Mouse (Mus musculus): ENCODE results near the gene Pgs1. TPM values are rescaled to one million over a fixed set of nuclear protein-coding genes. Genes with fewer than 3 reads are reported as not detected.
A peak's percentile ranks its signal among the peaks of the same experiment; 100 is the strongest.

The Pgs1 gene
- polyA plus RNA-seq, 1 experiment from 2014 or later, result 88.6 TPM

- peak; percentile 96 for DNase-seq (ENCODE audit: low spot score)
- Histone ChIP-seq H3K36me3 (ENCODE audit: insufficient read depth, low read length) (no peaks in the 10 kb centered on the region), H3K4me2 (replicated peaks; ENCODE audit: low read depth, low read length) (peak overlapping the region; percentile 72; the same call in 1 of the 2 replicates), H3K9ac (replicated peaks; ENCODE audit: low read depth) (0 out of 2 replicates have a peak overlapping the region, but pooled peaks have one; percentile 9), H3K4me1 (ENCODE audit: insufficient read depth, low read depth, low read length) (peaks cover 54% of the 10 kb centered on the region; the same call in 1 of the 2 replicates), H3K27me3 (replicated peaks; ENCODE audit: insufficient read depth, low read length) (no peaks in the 10 kb centered on the region), H3K4me3 (ENCODE audit: low read depth, low read length) (no peak overlapping the region), H3K27ac (ENCODE audit: low read length) (peak overlapping the region; percentile 90), H3K9me3 (ENCODE audit: low read length) (no peaks in the 10 kb centered on the region)
- peak; percentile 73 for ATAC-seq
- TF ChIP-seq EP300 (IDR thresholded peaks at IDR 0.05), result peak; percentile 77
- 0 out of 2 replicates have a peak, but pooled peaks have one; percentile 3 for TF ChIP-seq CTCF (IDR thresholded peaks at IDR 0.05)
- 27% methylated on average over 10 of the region's 10 CpGs for WGBS
Observed at GRCm38 (mm10) chr11:117962228-117963067, 23.6 kb upstream of the Pgs1 start.

- no peaks in the 10 kb centered on the region for H3K36me3 ChIP-seq (ENCODE audit: insufficient read depth, low read length)
- H3K27me3 ChIP-seq (replicated peaks; ENCODE audit: insufficient read depth, low read length), result no peaks in the 10 kb centered on the region
- H3K9me3 ChIP-seq (ENCODE audit: low read length), result no peaks in the 10 kb centered on the region
- H3K4me1 ChIP-seq (ENCODE audit: insufficient read depth, low read depth, low read length), result peaks cover 55% of the 10 kb centered on the region; the same call in 1 of the 2 replicates
- peak; percentile 86 for ATAC-seq
- peak overlapping the region; percentile 27 for H3K4me3 ChIP-seq (ENCODE audit: low read depth, low read length)
- H3K27ac ChIP-seq (ENCODE audit: low read length), result peak overlapping the region; percentile 90
- TF ChIP-seq EP300 (IDR thresholded peaks at IDR 0.05) (peak; percentile 71), CTCF (IDR thresholded peaks at IDR 0.05) (peak; percentile 22; the same call in 1 of the 2 replicates)
- DNase-seq (ENCODE audit: low spot score), result peak; percentile 99
- peak overlapping the region; percentile 46; the same call in 1 of the 2 replicates for H3K9ac ChIP-seq (replicated peaks; ENCODE audit: low read depth)
- H3K4me2 ChIP-seq (replicated peaks; ENCODE audit: low read depth, low read length), result peak overlapping the region; percentile 72
- under 1% methylated on average over 37 of the region's 40 CpGs for WGBS
Observed at GRCm38 (mm10) chr11:117963091-117963793, 22.9 kb upstream of the Pgs1 start.

GRCm38 (mm10) chr11:117963872-117964271, 22.2 kb upstream of the Pgs1 start:
- Histone ChIP-seq H3K9ac (replicated peaks; ENCODE audit: low read depth) (peak overlapping the region; percentile 46; the same call in 1 of the 2 replicates), H3K4me1 (ENCODE audit: insufficient read depth, low read depth, low read length) (peaks cover 51% of the 10 kb centered on the region; the same call in 1 of the 2 replicates), H3K9me3 (ENCODE audit: low read length) (no peaks in the 10 kb centered on the region), H3K4me3 (ENCODE audit: low read depth, low read length) (peak overlapping the region; percentile 27), H3K36me3 (ENCODE audit: insufficient read depth, low read length) (no peaks in the 10 kb centered on the region), H3K27ac (ENCODE audit: low read length) (peak overlapping the region; percentile 90), H3K27me3 (replicated peaks; ENCODE audit: insufficient read depth, low read length) (no peaks in the 10 kb centered on the region), H3K4me2 (replicated peaks; ENCODE audit: low read depth, low read length) (peak overlapping the region; percentile 72)
- ATAC-seq (peak; percentile 1; the same call in 1 of the 2 replicates), DNase-seq (ENCODE audit: low spot score) (no peak)
- 6% methylated on average over 9 of the region's 9 CpGs for WGBS
- TF ChIP-seq CTCF (IDR thresholded peaks at IDR 0.05), result no peak
- TF ChIP-seq EP300 (IDR thresholded peaks at IDR 0.05), result 0 out of 2 replicates have a peak, but pooled peaks have one; percentile 6

- H3K4me2 ChIP-seq (replicated peaks; ENCODE audit: low read depth, low read length), result peak overlapping the region; percentile 72
- ATAC-seq (no peak), DNase-seq (ENCODE audit: low spot score) (no peak)
- H3K27ac ChIP-seq (ENCODE audit: low read length), result peak overlapping the region; percentile 90
- 62% methylated on average over 1 of the region's 1 CpGs for whole genome bisulfite sequencing
- H3K4me3 ChIP-seq (ENCODE audit: low read depth, low read length), result no peak overlapping the region
- H3K9me3 ChIP-seq (ENCODE audit: low read length), result no peaks in the 10 kb centered on the region
- peaks cover 47% of the 10 kb centered on the region; the same call in 1 of the 2 replicates for H3K4me1 ChIP-seq (ENCODE audit: insufficient read depth, low read depth, low read length)
- H3K27me3 ChIP-seq (replicated peaks; ENCODE audit: insufficient read depth, low read length), result no peaks in the 10 kb centered on the region
- H3K36me3 ChIP-seq (ENCODE audit: insufficient read depth, low read length), result no peaks in the 10 kb centered on the region
- TF ChIP-seq CTCF (IDR thresholded peaks at IDR 0.05), result peak; percentile 41; the same call in 1 of the 2 replicates
- TF ChIP-seq EP300 (IDR thresholded peaks at IDR 0.05), result no peak
- no peak overlapping the region for H3K9ac ChIP-seq (replicated peaks; ENCODE audit: low read depth)
Observed at GRCm38 (mm10) chr11:117964294-117964693, 21.8 kb upstream of the Pgs1 start.

GRCm38 (mm10) chr11:117965052-117965451, 21.0 kb upstream of the Pgs1 start:
- H3K4me1 ChIP-seq (ENCODE audit: insufficient read depth, low read depth, low read length), result peaks cover 42% of the 10 kb centered on the region; the same call in 1 of the 2 replicates
- TF ChIP-seq EP300 (IDR thresholded peaks at IDR 0.05) (peak; percentile 51), CTCF (IDR thresholded peaks at IDR 0.05) (no peak)
- no peak overlapping the region for H3K4me3 ChIP-seq (ENCODE audit: low read depth, low read length)
- no peaks in the 10 kb centered on the region for H3K9me3 ChIP-seq (ENCODE audit: low read length)
- ATAC-seq (no peak), DNase-seq (ENCODE audit: low spot score) (no peak)
- no peaks in the 10 kb centered on the region for H3K36me3 ChIP-seq (ENCODE audit: insufficient read depth, low read length)
- WGBS, result 34% methylated on average over 7 of the region's 7 CpGs
- H3K4me2 ChIP-seq (replicated peaks; ENCODE audit: low read depth, low read length), result peak overlapping the region; percentile 14; the same call in 1 of the 2 replicates
- no peak overlapping the region for H3K9ac ChIP-seq (replicated peaks; ENCODE audit: low read depth)
- peak overlapping the region; percentile 90; the same call in 1 of the 2 replicates for H3K27ac ChIP-seq (ENCODE audit: low read length)
- H3K27me3 ChIP-seq (replicated peaks; ENCODE audit: insufficient read depth, low read length), result no peaks in the 10 kb centered on the region
